1 mouse cellular context compared by ENCODE assay signal in genomic region chr11:45944643-45945156, GRCm38 (mm10).
TF ChIP-seq lines count a peak whose summit lies in the region.

Gene Lsm11, minus strand, starts transcription at chr11:45944935.

TF ChIP-seq in MEL, 35 proteins besides CTCF, POLR2A, EP300 and RAD21 (continued from another document):
- TF ChIP-seq SIN3A (IDR thresholded peaks at IDR 0.05; ENCODE audit: low read length) = peak; percentile 81
- no peak for TF ChIP-seq ZNF384 (IDR thresholded peaks at IDR 0.05; ENCODE audit: low read depth, low read length)
- no peak for TF ChIP-seq POLR2AphosphoS5 (IDR thresholded peaks at IDR 0.05; ENCODE audit: borderline replicate concordance, low read depth, low read length)
